Comparison of ENCODE assay signal across 12 mouse cellular contexts in genomic region chr4:125882531-125882930, GRCm38 (mm10).
DNase-seq lines count a peak whose midpoint lies in the region; ATAC-seq lines count a peak whose summit lies in the region.
"Had no signal": no experiment of that assay in that cellular context is flagged by ENCODE, and none has a peak within 500 bp of the region (broad histone marks: within the 10 kb centered on the region; RNA-seq: fewer than 3 reads in every experiment).

No protein-coding gene starts in this region.

- H3K36me3 ChIP-seq in embryonic facial prominence, embryonic 14.5 days (ENCODE audit: control insufficient read depth, insufficient read depth, low read length) = no peaks in the 10 kb centered on the region
- no peaks in the 10 kb centered on the region for H3K36me3 ChIP-seq in stomach, embryonic 16.5 days (ENCODE audit: control insufficient read depth, insufficient read depth, low read length)

- no peak overlapping the region for H3K4me3 ChIP-seq in embryonic facial prominence, embryonic 14.5 days (ENCODE audit: low read depth, low read length)
- H3K4me3 ChIP-seq in stomach, embryonic 16.5 days (replicated peaks; ENCODE audit: low read length) = no peak overlapping the region

- H3K9me3 ChIP-seq in embryonic facial prominence, embryonic 14.5 days (ENCODE audit: control insufficient read depth, low read length) = no peaks in the 10 kb centered on the region
- H3K9me3 ChIP-seq in stomach, embryonic 16.5 days (replicated peaks; ENCODE audit: control insufficient read depth, low read length) = no peaks in the 10 kb centered on the region

- WGBS in embryonic facial prominence, embryonic 14.5 days = 29% methylated on average over 3 of the region's 3 CpGs
- 29% methylated on average over 3 of the region's 3 CpGs for WGBS in stomach, embryonic 16.5 days

- H3K4me2 ChIP-seq in embryonic facial prominence, embryonic 14.5 days (ENCODE audit: low read depth, low read length) = no peak overlapping the region
- no peak overlapping the region for H3K4me2 ChIP-seq in stomach, embryonic 16.5 days (ENCODE audit: low read depth, low read length)

- H3K9ac ChIP-seq in embryonic facial prominence, embryonic 14.5 days (ENCODE audit: low read depth, low read length) = no peak overlapping the region
- H3K9ac ChIP-seq in stomach, embryonic 16.5 days (ENCODE audit: low read length) = no peak overlapping the region

- peaks cover 9% of the 10 kb centered on the region; the same call in 1 of the 2 replicates for H3K4me1 ChIP-seq in embryonic facial prominence, embryonic 14.5 days (ENCODE audit: control insufficient read depth, insufficient read depth, low read length)
- H3K4me1 ChIP-seq in stomach, embryonic 16.5 days (ENCODE audit: control insufficient read depth, insufficient read depth, low read length) = peaks cover 7% of the 10 kb centered on the region; the same call in 1 of the 2 replicates

- H3K27me3 ChIP-seq in embryonic facial prominence, embryonic 14.5 days (replicated peaks; ENCODE audit: control insufficient read depth, insufficient read depth, low read length) = no peaks in the 10 kb centered on the region
- no peaks in the 10 kb centered on the region for H3K27me3 ChIP-seq in stomach, embryonic 16.5 days (ENCODE audit: control insufficient read depth, insufficient read depth, low read length)

- DNase-seq in ovary, postnatal 36 days (ENCODE audit: low spot score) = peak; percentile 24
- no peak for DNase-seq in ovary, adult 18-20 months (ENCODE audit: low spot score)
- DNase-seq in embryonic facial prominence, embryonic 14.5 days (ENCODE audit: low spot score) = peak; percentile 38
- DNase-seq in kidney, postnatal 10 days = peak; percentile 70
- DNase-seq in left cerebral cortex, postnatal 14 days (ENCODE audit: low spot score in 2 of 2) = no peak
- DNase-seq in embryo, embryonic 10 days (ENCODE audit: low spot score) = no peak
- DNase-seq: cerebellum, adult 11 months; thymus, postnatal 14 days had no signal

- peak; percentile 65; the same call in 1 of the 2 replicates for ATAC-seq in embryonic facial prominence, embryonic 14.5 days (ENCODE audit: low read depth)
- peak; percentile 37; the same call in 1 of the 2 replicates for ATAC-seq in stomach, embryonic 16.5 days (ENCODE audit: insufficient read depth, low FRiP score)
- ATAC-seq: forebrain, embryonic 14.5 days; inflammation-experienced regulatory T-cells, adult 6 months; lung, postnatal 0 days had no signal

- no peak overlapping the region for H3K27ac ChIP-seq in embryonic facial prominence, embryonic 14.5 days (replicated peaks; ENCODE audit: low read depth, low read length)
- no peak overlapping the region for H3K27ac ChIP-seq in stomach, embryonic 16.5 days (ENCODE audit: low read length)

- intact Hi-C loops in left cerebral cortex, postnatal 14 days (cut with DNase I) = no loop called here

Comparison
In these comparisons a context has a peak if more than half of its experiments do, and no peak if none do; other contexts are left out.
1. DNase-seq: peak in ovary, postnatal 36 days (single experiment), embryonic facial prominence, embryonic 14.5 days (single experiment) and kidney, postnatal 10 days (single experiment); none in ovary, adult 18-20 months (single experiment), left cerebral cortex, postnatal 14 days (0 of 2) and embryo, embryonic 10 days (single experiment).